Mouse (Mus musculus) right cerebral cortex, postnatal 14 days (tissue): ENCODE data around the gene Kmt2a.
A peak's percentile ranks its signal among the peaks of the same experiment; 100 is the strongest.
"Not testable (repeated sequence)": the region's sequence is repeated elsewhere in the genome, so short reads cannot be mapped to it uniquely, and the experiment has no call there.

Experiments
- DNase-seq: peaks from one replicate; pipeline ENCODE4 v3.0.0; 2022

The Kmt2a gene

GRCm38 (mm10) chr9:44807778-44808177 lies 73.3 kb downstream of the Kmt2a start:
- DNase-seq = no peak

GRCm38 (mm10) chr9:44807141-44807540 lies 74.0 kb downstream of the Kmt2a start:
- DNase-seq = no peak

DNA sequence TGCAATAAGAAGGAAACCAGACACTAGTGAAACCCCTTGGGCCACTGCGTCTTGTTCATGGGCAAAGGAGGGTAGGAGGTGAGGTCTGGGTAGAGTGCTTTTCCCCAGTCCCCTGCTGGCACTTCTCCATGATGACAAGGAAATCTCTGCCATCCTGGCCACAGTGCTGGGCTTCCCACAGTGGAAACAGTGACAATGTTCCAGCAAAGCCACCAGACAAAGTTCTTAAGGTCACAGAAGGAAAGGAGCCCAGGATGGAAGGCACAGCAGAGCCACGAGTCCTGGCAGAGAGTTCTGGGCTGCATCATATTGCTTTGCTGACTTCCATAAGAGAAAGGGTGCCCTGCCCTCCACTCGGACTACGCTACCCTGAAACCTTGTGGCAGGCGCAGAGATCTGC lies 75.6 kb downstream of the Kmt2a start:
- no peak for DNase-seq

DNA sequence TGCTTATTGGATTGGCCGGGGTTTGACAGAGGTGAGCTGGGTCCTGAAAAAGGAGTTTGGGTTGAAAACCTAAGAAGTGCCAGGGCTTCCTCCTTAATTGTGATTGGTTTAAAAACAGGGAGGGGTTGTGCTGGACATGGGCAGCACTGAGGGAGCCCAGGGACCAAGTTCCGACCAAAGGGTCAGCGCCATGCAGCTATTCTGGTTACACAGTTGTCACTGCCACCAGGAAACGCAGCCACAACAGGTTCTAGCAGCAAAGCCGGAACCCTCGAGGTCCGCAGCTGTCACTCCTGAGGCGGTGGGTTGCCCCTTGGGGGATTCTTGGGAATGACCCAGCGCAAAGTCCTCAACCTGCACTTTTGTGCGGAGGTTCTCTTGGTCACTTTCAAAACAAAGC lies 76.4 kb downstream of the Kmt2a start:
- no peak for DNase-seq

GRCm38 (mm10) chr9:44802808-44803450 lies 78.2 kb downstream of the Kmt2a start, which contains the start of gene Ttc36:
Ttc36 (minus strand) TSS chr9:44803072.
- no peak for DNase-seq

- DNase-seq = no peak
Measured at GRCm38 (mm10) chr9:44801669-44802068, 79.4 kb downstream of the Kmt2a start.

DNA sequence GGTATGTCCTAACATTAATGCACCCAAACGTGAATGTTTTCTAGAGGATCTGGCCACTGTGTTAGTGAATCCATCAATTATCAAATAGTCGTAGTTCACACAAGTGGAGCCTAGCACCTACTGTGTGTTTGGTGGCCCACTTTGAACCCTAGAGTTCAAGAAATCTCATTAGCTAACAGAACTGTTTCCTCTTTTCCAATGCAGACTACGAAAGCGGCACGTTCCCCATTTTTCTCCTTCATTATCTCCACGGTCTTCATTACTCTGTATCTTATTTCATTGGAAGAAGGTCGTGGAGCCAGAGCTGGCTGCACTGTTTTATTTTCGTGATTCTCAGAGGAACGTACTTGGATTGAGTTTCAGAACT lies 81.2 kb downstream of the Kmt2a start:
- DNase-seq = no peak

- peak; percentile 88 for DNase-seq
Measured at GRCm38 (mm10) chr9:44799102-44799957, 81.8 kb downstream of the Kmt2a start, which contains the start of gene Tmem25. Tmem25 (minus strand) TSS chr9:44799307.

- DNase-seq = no peak
Measured at GRCm38 (mm10) chr9:44798298-44798697, 82.8 kb downstream of the Kmt2a start.

DNA sequence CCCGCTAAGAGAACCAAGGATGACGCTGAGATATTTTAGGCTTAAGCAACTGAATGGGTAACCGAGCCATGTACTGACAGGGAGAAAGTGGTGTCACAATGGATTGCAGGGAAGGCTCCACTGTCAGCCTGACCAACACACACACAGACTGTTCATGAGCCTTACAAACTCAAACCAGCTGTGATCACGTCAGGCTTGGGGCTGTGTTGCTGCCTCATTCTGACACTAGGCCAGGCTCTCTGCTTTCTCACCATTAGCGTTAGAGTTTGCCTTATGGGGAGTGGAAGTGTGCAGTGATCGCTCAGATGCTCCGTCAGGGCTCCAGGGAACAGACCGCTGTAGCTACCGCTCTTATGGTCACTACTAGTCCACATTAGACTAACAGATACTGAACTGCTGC lies 88.3 kb downstream of the Kmt2a start:
- no peak for DNase-seq

DNA sequence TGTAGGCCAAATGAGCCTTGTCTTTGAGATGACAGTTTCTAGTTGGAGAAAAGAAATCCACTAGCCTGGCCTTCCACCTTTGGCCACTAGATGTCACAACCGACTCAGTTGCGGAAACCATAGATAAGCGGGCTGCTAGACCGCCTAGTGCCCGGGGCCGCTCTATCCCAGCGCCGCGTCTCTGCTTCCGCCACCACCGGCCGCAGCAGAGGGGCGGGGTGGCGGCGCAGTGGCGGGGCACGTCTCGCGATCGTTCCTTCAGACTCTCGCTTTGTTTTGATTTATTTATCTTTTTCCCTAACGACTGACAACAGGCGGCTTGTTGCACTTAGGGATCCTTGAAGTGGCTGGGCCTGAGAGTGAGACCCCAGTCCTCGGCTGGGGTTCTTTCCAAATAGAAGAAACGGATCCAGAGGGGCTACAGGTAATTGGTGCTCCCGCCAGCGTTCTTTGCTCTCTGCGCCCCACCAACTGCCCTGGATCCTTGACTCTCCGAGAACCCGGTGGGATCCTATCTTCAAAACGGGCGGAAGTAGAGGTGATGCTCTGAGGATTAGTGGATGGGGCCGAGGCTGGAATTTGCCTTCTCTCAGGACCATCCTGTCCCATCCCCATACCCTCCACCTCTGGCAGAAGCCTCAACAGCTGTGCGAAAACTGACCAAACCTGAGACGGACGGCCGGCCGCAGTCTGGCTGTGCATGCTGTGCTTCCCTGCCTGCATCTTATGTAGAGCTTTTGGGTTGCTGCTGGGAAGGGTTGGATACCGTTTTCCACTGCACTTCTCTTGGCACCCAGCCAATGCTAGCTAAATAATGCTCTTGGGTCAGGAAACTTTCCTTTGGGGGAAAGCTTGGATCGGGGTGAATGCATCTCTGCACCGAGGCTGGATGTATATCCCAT lies 108.1 kb downstream of the Kmt2a start:
- DNase-seq = peak; percentile 95

DNA sequence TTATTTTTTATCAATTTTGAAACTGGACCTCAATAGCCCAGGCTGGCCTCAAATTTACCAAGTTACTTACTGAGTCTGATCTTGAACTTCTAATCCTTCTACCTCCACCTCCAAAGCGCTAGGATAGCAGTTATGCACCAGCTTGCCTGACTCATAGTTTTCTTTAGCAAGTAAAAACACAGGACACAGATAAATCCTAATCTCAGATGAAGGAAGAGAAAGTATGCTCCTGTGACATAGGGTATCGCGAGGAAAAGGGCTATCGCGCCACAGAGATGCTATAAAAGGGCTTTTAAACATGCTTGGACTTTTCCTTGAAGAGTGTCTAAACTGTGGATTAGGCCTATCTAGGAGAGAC lies 108.7 kb downstream of the Kmt2a start:
- DNase-seq = no peak

DNA sequence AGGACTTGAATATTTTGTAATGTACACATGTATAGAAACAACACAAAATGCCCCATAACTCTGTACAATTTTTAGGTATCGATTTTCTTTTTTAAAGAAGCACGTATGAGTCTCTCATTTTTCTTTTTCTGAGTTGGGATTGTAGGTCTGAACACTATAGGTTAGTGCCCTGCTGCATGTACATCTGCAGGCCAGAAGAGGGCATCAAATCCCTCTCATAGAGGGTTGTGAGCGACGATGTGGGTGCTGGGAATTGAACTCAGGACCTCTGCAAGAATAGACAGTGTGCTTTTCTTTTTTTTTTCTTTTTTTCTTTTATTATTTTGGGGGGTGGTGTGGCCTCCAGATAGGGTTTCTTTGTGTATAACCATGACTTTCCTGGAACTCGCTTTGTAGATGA lies 109.7 kb downstream of the Kmt2a start:
- DNase-seq = no peak

GRCm38 (mm10) chr9:44768029-44768394 lies 113.1 kb downstream of the Kmt2a start:
- DNase-seq = not testable (repeated sequence)

GRCm38 (mm10) chr9:44767101-44768028 lies 113.7 kb downstream of the Kmt2a start, which contains the start of the genes Arcn1 and Ift46:
Arcn1 (minus strand) TSS chr9:44767845.
Ift46 (plus strand) TSS chr9:44767908.
- DNase-seq = peak; percentile 82

- DNase-seq = no peak
Measured at GRCm38 (mm10) chr9:44760873-44761272, 120.2 kb downstream of the Kmt2a start.
